Mouse (Mus musculus) midbrain, embryonic 10.5 days (tissue): Measurements from ENCODE around the gene Ifitm1. TPM values are rescaled to one million over a fixed set of nuclear protein-coding genes. Genes with fewer than 3 reads are reported as not detected.
"Not testable (repeated sequence)": the region's sequence is repeated elsewhere in the genome, so short reads cannot be mapped to it uniquely, and the experiment has no call there.

Experiments
- DNase-seq: peaks from one replicate; pipeline ENCODE4 v3.0.0-alpha.2; 2017; ENCODE audit warnings: low spot score
- H3K27ac ChIP-seq: fragments of 300-500 bp; sonication (generic); replicated peaks from 2 replicates; pipeline ENCODE4 v1.5.1; 2016; ENCODE audit warnings: mild to moderate bottlenecking
- H3K27me3 ChIP-seq: fragments of 300-500 bp; sonication (generic); 2 replicates; pipeline ENCODE4 v1.6.1; 2016; ENCODE audit warnings: low read depth, mild to moderate bottlenecking; ENCODE audit not compliant: poor library complexity, severe bottlenecking
- H3K36me3 ChIP-seq: fragments of 300-500 bp; sonication (generic); 2 replicates; pipeline ENCODE4 v1.6.1; 2016; ENCODE audit warnings: mild to moderate bottlenecking, moderate library complexity
- H3K4me1 ChIP-seq: fragments of 300-500 bp; sonication (generic); 2 replicates; pipeline ENCODE4 v1.6.1; 2016
- H3K4me3 ChIP-seq: fragments of 300-500 bp; sonication (generic); 2 replicates; pipeline ENCODE4 v1.5.1; 2016; ENCODE audit warnings: mild to moderate bottlenecking, moderate library complexity
- H3K9me3 ChIP-seq: fragments of 300-500 bp; sonication (generic); replicated peaks from 2 replicates; pipeline ENCODE4 v1.6.1; 2016; ENCODE audit warnings: mild to moderate bottlenecking
- WGBS: fragments of 180-500 bp; shearing (Covaris S2); methylation state at CpG from one replicate; pipeline ENCODE4 v1.1.7; 2016; 5-methylcytosine and 5-hydroxymethylcytosine counted together
- polyA plus RNA-seq: library from polyadenylated mRNA; unstranded; fragments of >200 nt; fragmentation: Nextera tagmentation; extraction: Ambion mirVana; gene quantifications from 2 replicates; pipeline ENCODE4 v1.2.1, GENCODE M21; 2016

Gene Ifitm1
- polyA plus RNA-seq, 1 experiment from 2014 or later = 6.3 TPM

DNA sequence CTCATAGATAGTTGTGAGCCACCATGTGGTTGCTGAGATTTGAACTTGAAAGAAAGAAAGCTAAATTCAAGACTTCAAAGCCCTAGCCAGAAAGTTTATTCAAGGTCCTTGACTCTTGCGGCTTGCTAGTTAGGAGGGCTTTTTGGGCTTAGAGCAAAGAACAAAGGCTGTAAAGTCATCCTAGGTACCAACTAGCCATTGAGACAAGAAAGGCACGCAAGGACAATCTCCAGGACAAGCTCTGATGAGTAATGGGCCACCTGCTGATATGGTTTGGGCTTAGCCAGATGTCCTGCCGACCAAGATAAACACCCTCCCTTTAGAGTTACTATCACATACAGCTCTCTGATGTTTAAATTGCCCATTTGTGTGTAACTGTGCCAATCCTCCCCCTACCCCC is 1.7 kb downstream of the Ifitm1 start:
- H3K36me3 ChIP-seq, DNase-seq, H3K9me3 ChIP-seq, H3K4me3 ChIP-seq, H3K27ac ChIP-seq: not testable (repeated sequence)
- 6% methylated on average over 3 of the region's 3 CpGs for WGBS
- peaks cover 37% of the 10 kb centered on the region for H3K4me1 ChIP-seq
- H3K27me3 ChIP-seq = peaks cover 27% of the 10 kb centered on the region; the same call in 1 of the 2 replicates

DNA sequence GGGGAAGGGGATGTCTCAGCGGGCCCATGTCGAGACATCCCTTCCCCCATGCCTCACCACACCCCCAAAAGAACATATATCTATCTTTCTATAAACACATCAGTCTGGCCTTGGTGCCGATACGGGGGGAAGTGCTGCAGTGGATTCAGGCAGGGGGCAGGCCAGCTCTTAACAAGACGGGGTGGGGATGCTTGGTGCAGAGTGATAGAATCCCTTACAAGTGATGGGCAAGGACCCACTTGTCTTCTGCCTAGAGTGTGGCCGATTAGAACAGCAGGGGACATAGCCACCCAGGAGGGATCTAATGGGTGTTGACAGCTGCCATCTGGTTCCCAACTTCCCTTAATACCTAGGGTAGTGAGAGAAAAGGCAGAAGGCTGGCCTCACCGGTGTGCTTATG is 3.9 kb downstream of the Ifitm1 start:
- peaks cover 52% of the 10 kb centered on the region for H3K4me1 ChIP-seq
- WGBS = 53% methylated on average over 7 of the region's 7 CpGs
- no peak overlapping the region for H3K4me3 ChIP-seq
- H3K9me3 ChIP-seq = no peaks in the 10 kb centered on the region
- DNase-seq = no peak
- no peak overlapping the region for H3K27ac ChIP-seq
- H3K27me3 ChIP-seq = peaks cover 27% of the 10 kb centered on the region; the same call in 1 of the 2 replicates
- H3K36me3 ChIP-seq = no peaks in the 10 kb centered on the region

DNA sequence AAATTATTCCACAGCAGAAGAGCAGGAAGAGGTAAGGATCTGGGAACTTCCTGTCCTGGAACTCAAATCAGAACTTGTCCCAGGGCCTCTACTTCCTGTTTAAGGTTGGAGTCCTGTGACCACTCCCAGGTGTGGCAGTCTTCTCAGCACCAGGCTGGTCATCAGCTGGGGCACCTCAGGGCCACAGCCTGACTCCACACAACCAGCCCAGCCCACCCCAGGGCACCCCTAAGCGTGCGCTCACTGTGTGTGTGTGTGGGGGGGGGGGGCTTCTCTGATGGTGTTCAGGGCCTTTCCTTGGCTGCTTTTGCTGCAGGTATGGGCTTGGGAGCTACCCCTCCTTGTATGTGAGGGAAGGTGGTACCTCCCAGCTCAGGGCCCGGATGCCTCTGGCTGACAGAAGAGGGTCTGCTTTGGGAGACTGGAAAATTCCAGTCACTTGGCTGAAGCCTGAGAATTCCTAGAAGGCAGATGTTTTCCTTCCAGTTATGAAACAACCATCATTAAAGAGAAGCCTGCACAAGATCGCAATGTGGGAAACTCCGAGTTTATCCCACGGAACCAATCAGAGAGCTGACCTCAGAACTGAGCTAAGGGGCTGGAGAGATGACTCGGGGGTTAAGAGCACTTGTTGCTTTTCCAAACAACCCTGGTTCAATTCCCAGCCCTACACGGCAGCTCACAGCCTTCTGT is 4.6 kb downstream of the Ifitm1 start:
- DNase-seq = no peak
- Histone ChIP-seq H3K4me3 (no peak overlapping the region), H3K27ac (no peak overlapping the region; the same call in 1 of the 2 replicates), H3K9me3 (no peaks in the 10 kb centered on the region), H3K27me3 (peaks cover 27% of the 10 kb centered on the region; the same call in 1 of the 2 replicates), H3K36me3 (no peaks in the 10 kb centered on the region), H3K4me1 (peaks cover 52% of the 10 kb centered on the region)
- WGBS = 86% methylated on average over 8 of the region's 8 CpGs

- WGBS = 29% methylated on average over 14 of the region's 14 CpGs
- H3K36me3 ChIP-seq = no peaks in the 10 kb centered on the region
- H3K9me3 ChIP-seq = no peaks in the 10 kb centered on the region
- H3K4me3 ChIP-seq = no peak overlapping the region
- H3K4me1 ChIP-seq = peaks cover 39% of the 10 kb centered on the region
- DNase-seq = no peak
- peaks cover 16% of the 10 kb centered on the region; the same call in 1 of the 2 replicates for H3K27me3 ChIP-seq
- no peak overlapping the region for H3K27ac ChIP-seq
These were observed 6.6 kb downstream of the Ifitm1 start for GRCm38 (mm10) chr7:140973396-140974165.

GRCm38 (mm10) chr7:140974940-140975339 is 7.9 kb downstream of the Ifitm1 start:
- WGBS = 9% methylated on average over 9 of the region's 9 CpGs
- no peak for DNase-seq
- H3K4me1 ChIP-seq = peaks cover 32% of the 10 kb centered on the region
- no peaks in the 10 kb centered on the region for H3K36me3 ChIP-seq
- peaks cover 4% of the 10 kb centered on the region; the same call in 1 of the 2 replicates for H3K27me3 ChIP-seq
- 0 out of 2 replicates have a peak overlapping the region, but pooled peaks have one; percentile 28 for H3K27ac ChIP-seq
- no peak overlapping the region for H3K4me3 ChIP-seq
- no peaks in the 10 kb centered on the region for H3K9me3 ChIP-seq

DNA sequence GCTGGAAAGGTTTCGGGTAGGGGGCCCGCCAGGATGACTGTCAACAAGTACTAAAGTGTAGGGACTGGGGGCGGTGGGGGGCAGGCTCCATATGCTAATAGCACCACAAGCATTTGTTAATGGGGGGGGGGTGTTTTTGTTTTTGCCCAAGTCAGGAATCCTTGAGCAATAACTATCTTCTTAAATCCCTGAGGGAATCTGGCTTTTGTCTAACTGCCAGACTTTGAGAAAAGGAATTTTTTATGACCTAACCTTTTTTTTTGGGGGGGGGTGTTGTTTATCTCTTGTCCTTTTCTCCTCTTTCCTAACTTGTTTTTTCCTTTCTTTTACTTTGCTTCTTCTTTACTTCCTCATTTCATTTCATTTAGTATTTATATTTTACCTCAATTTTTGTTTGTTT is 8.4 kb downstream of the Ifitm1 start:
- Histone ChIP-seq H3K4me1 (peaks cover 32% of the 10 kb centered on the region), H3K36me3 (no peaks in the 10 kb centered on the region), H3K9me3 (no peaks in the 10 kb centered on the region), H3K27ac (0 out of 2 replicates have a peak overlapping the region, but pooled peaks have one; percentile 28), H3K27me3 (no peaks in the 10 kb centered on the region), H3K4me3 (no peak overlapping the region)
- 21% methylated on average over 3 of the region's 3 CpGs for WGBS
- no peak for DNase-seq

DNA sequence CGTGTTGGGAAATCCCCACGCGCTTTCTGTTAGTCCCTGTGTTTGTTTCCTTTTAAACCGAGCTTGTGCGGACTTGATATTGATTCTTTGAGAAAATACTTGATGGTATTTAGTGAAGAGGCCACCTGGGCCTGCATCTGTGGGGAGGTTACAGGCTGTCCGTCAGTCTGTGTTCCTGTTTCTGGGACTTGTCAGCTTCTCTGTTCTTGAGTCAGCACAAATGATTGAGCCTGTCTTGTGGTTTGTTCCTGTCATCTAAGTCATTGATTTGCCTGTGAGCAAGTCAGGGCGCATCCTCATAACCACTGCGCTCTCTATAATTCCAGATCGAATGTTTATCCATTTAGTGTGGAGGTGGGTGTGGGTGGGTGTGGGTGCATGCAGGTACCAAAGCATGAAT is 9.7 kb downstream of the Ifitm1 start:
- H3K4me3 ChIP-seq, DNase-seq, H3K9me3 ChIP-seq, H3K27me3 ChIP-seq, H3K36me3 ChIP-seq, H3K27ac ChIP-seq: not testable (repeated sequence)
- WGBS = 88% methylated on average over 9 of the region's 9 CpGs
- H3K4me1 ChIP-seq = peaks cover 22% of the 10 kb centered on the region

DNA sequence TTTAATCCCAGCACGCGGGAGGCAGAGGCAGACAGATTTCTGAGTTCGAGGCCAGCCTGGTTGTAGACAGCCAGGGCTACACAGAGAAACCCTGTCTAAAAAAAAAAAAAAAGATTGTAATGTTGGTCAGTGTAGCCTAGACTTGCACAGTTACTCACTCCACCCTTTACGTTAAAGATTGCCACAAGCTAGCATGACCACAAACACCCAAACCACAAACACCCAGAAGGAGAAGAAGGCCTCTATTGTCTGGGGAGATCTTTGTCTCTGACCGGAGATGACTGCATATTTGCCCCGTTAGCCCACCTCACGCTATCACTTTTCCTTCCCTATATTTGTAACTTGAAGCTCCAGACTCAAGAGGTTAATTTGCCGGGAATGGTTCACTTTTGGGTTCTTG is 14.7 kb downstream of the Ifitm1 start:
- Histone ChIP-seq H3K36me3 (no peaks in the 10 kb centered on the region), H3K4me3 (no peak overlapping the region), H3K4me1 (no peaks in the 10 kb centered on the region), H3K27ac (no peak overlapping the region), H3K9me3 (0 out of 2 replicates have a peak, but pooled peaks cover 3% of the 10 kb centered on the region), H3K27me3 (no peaks in the 10 kb centered on the region)
- DNase-seq = no peak
- whole genome bisulfite sequencing = 92% methylated on average over 8 of the region's 8 CpGs

- 90% methylated on average over 7 of the region's 7 CpGs for WGBS
These were observed 15.9 kb downstream of the Ifitm1 start for GRCm38 (mm10) chr7:140982971-140983370.

DNA sequence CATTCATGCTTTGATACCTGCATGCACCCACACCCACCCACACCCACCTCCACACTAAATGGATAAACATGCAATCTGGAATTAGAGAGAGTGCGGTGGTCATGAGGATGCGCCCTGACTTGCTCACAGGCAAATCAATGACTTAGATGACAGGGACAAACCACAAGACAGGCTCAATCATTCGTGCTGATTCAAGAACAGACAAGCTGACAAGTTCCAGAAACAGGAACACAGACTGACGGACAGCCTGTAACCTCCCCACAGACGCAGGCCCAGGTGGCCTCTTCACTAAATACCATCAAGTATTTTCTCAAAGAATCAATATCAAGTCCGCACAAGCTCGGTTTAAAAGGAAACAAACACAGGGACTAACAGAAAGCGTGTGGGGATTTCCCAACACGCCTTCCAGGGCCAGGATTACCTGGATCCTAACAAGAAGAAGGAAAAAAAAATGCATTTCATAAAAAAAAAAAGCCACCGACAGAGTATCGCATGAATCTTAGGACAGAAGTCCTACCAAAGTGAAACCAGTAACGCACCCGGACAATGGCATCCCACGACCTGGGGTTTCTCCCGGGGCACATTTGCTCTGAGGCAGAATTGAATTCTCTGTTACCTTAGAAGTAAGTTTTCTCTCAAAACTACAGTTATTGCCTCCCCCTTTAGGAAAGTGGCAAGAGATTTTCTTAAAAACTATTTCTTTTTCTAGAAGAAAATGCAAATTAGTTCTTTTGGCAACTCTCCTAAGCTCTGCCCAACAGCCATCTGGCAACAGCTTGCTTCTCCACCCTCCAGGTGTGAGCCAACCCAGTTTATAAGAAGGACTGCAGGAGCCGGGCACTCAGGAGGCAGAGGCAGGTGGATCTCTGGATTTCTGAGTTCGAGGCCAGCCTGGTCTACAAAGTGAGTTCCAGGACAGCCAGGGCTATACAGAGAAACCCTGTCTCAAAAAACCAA is 20.4 kb downstream of the Ifitm1 start:
- Histone ChIP-seq H3K27me3 (no peaks in the 10 kb centered on the region), H3K4me3 (no peak overlapping the region), H3K9me3 (0 out of 2 replicates have a peak, but pooled peaks cover 3% of the 10 kb centered on the region), H3K27ac (no peak overlapping the region), H3K36me3 (no peaks in the 10 kb centered on the region), H3K4me1 (peaks cover 11% of the 10 kb centered on the region)
- WGBS = 88% methylated on average over 17 of the region's 17 CpGs
- no peak for DNase-seq

More at GRCm38 (mm10) chr7:140982971-140983370, 15.9 kb downstream of the Ifitm1 start:
- no peaks in the 10 kb centered on the region for H3K4me1 ChIP-seq
- DNase-seq = no peak
- 0 out of 2 replicates have a peak, but pooled peaks cover 3% of the 10 kb centered on the region for H3K9me3 ChIP-seq
- H3K27ac ChIP-seq = no peak overlapping the region
- no peaks in the 10 kb centered on the region for H3K27me3 ChIP-seq
- H3K36me3 ChIP-seq = no peaks in the 10 kb centered on the region
- H3K4me3 ChIP-seq = no peak overlapping the region

DNA sequence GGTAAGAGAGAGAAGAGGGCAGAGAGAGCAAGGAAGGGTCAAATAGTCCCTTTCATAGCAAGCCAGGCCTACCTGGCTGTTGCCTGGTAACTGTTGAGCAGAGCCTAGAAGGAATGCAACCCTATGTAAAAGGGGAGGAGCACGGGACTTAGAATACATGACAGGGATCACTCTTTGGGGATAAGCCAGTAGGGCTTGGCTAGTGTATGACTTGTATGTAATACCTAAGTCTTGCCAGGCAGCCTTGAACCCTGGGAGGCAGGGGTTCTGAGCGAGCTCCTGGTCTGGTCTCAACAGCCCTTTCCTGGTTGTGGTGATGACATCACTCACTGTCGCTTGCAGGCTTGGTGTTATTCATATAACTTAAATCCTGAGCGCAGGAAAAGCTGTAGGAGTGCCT is 22.0 kb downstream of the Ifitm1 start:
- H3K4me3 ChIP-seq = no peak overlapping the region
- 72% methylated on average over 4 of the region's 4 CpGs for WGBS
- 0 out of 2 replicates have a peak, but pooled peaks cover 3% of the 10 kb centered on the region for H3K9me3 ChIP-seq
- peaks cover 11% of the 10 kb centered on the region for H3K4me1 ChIP-seq
- no peak for DNase-seq
- H3K36me3 ChIP-seq = no peaks in the 10 kb centered on the region
- H3K27ac ChIP-seq = 0 out of 2 replicates have a peak overlapping the region, but pooled peaks have one; percentile 28
- no peaks in the 10 kb centered on the region for H3K27me3 ChIP-seq

GRCm38 (mm10) chr7:140990185-140990584 is 23.2 kb downstream of the Ifitm1 start:
- WGBS = 75% methylated on average over 6 of the region's 6 CpGs
- no peak overlapping the region for H3K27ac ChIP-seq

More at GRCm38 (mm10) chr7:140990185-140990584, 23.2 kb downstream of the Ifitm1 start:
- DNase-seq = no peak
- Histone ChIP-seq H3K9me3 (0 out of 2 replicates have a peak, but pooled peaks cover 3% of the 10 kb centered on the region), H3K27me3 (no peaks in the 10 kb centered on the region), H3K36me3 (no peaks in the 10 kb centered on the region), H3K4me3 (no peak overlapping the region), H3K4me1 (peaks cover 11% of the 10 kb centered on the region)
